Mouse (Mus musculus) monocyte, adult 2 months (primary cell): Measurements from ENCODE around the gene Nup43.
"Not testable (repeated sequence)": the region's sequence is repeated elsewhere in the genome, so short reads cannot be mapped to it uniquely, and the experiment has no call there.

ENCODE experiments used
- DNase-seq, 2 experiments: peaks; one replicate each; pipeline ENCODE4 v3.0.0; 2022; ENCODE audit warnings: low spot score in 2 of 2, low read depth in 1 of 2

The Nup43 gene

DNA sequence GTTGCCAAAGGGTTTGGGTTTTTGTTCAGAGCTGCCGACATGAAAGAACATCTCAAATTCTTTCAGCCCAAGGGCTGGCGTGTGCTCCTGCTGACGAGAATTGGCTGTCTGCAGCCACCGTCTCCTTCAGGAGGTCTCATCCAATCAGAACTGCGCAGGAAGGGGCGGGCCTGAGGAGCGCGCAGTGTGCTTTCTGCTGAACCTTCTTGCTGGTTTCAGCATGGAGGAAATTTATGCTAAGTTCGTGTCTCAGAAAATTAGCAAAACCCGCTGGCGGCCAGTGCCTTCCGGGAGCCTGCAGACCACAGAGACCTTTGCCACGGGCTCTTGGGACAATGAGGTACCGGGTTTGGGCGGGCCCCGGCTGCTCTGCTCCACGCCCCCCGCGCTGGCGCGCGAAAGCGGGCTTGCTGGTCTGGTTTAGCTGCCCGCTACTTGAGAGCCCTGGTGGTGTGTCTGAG lies at the start of gene Nup43:
TSS of gene Nup43 (plus strand) at position 162 of the 461 bp plus-strand sequence.
- DNase-seq: peak; percentile 64 to 76

DNA sequence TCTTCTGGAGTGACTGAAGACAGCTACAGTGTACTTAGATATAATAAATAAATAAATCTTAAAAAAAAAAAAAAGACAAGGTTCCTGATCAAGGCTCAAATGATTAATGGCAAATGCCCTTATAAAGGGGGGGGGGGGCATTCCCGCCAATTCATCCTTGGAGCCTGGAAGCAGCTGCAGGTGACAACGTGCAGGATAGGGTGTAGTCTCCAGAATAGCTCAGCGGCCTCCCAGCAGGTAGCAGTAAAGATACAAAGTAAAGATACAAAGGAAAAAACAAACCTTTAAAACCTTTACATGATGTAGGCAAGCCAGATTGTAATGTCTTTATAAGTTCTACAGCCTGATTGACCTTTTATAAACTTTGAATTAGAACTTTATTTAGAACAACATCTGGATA lies 49.7 kb upstream of the Nup43 start:
- not testable (repeated sequence) for DNase-seq

DNA sequence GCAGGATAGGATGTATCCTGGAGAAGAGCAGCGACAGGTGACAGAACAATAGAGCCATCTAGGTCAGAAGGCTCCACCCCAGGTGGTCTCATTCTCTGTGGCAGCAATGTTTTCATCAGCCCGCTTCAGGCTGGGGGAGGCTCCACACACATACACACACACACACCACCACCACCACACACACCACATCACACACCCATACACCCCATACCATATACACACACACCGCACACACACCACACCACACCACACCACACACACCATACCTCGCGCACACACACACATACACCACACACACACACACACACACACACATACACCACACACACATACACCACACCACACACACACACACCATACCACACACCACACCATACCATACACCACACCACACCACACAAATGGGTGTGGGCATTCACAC lies 47.5 kb upstream of the Nup43 start:
- DNase-seq: no peak

DNA sequence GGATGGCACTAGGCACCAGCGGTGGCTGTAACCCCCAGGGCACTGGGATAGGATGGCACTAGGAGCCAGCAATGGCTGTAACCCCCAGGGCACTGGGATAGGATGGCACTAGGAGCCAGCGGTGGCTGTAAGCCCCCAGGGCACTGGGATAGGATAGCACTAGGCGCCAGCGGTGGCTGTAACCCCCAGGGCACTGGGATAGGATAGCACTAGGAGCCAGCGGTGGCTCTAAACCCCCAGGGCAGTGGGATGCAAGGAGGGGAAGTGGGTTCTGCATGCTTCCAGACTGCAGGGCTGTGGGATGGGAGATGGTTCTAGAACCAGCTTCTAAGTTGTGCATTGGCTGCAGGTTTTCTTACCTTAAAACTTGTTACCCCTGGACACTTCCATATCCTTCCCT lies 46.6 kb upstream of the Nup43 start:
- no peak for DNase-seq

DNA sequence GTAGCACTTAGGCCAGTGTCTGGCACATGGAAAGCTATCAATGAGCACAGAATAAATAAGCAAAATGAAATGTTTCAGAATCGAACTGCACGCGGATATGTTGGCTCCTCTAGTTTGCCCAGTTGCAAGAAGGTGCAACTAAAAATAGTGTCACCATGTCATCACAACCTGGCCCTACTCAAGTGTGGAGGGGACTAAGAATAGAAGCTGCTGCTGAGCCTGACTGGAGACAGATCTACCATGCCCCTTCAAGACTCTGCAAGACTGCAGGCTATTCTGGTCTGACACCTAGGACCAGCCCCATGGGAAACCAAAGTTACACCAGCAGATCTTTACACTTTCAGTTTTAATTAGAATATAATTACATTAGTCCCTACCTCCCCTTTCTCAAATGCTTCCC lies 44.9 kb upstream of the Nup43 start:
- DNase-seq: no peak

DNA sequence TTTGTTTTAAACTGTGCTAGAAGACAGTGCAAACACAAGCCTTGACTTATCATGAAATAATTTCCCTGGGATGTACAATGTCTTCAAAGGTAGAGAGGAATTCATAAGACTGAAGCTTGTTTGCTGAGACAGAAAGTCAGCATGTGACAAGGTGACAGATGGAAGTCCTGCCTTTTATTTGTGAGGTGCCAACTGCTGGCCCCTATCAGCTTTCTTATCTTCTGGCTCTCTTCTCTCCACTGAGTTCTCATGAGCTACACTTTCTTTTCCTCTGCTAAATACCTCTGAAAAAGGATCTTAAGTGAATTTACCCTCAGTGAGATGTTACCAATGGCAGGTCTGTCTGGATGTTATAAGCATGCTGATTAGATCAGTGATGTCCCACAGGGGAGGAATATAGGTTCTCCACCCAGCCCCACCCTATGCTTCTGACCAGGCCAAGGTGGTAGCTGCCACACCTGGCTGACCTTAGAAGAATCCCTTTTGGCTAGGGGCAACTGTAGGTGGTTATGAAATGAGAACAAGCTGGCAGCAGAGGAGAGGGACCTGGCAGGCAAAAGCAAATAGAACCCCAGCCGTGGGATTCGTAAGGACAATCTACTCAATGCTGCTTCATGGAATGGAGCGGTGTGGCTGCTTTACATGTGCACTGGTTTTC lies 43.3 kb upstream of the Nup43 start:
- DNase-seq: no peak

DNA sequence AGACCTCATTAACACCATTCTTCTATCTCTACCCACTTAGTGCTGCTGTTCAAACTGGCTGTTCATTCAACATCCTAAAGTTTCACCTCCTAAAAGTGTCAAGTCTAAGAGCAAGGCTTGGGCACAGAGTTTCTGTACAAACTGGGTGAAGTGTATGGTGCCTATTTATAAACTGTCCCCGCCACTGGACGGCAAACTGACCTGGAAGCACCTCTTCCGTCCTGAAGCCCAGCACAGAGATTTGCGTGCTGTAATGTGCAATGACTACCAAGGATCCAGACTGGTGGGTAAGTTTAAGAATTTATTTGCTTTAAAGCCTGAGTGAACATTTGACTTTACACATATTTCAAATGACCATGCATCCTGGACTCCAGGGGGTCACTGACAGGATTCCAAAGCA lies 38.2 kb upstream of the Nup43 start:
- no peak for DNase-seq

DNA sequence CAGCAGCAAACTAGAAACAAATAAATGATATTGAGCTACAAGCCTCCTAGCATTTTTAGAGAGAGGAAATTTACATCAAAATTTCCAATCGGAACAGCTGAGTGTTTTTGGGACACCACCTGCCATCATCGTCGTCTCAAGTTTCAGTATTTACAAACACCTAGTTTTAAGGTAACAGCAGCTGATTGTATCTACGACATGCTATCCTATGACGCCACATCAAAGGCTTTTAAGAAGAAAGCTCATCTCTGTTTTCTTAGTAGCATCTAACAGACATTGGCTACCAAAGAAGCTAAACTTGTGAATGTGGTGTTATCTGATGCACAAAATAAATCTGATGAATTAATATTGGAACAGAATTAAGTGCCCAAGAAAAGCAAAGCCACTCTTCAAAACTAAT lies 37.0 kb upstream of the Nup43 start:
- no peak for DNase-seq

DNA sequence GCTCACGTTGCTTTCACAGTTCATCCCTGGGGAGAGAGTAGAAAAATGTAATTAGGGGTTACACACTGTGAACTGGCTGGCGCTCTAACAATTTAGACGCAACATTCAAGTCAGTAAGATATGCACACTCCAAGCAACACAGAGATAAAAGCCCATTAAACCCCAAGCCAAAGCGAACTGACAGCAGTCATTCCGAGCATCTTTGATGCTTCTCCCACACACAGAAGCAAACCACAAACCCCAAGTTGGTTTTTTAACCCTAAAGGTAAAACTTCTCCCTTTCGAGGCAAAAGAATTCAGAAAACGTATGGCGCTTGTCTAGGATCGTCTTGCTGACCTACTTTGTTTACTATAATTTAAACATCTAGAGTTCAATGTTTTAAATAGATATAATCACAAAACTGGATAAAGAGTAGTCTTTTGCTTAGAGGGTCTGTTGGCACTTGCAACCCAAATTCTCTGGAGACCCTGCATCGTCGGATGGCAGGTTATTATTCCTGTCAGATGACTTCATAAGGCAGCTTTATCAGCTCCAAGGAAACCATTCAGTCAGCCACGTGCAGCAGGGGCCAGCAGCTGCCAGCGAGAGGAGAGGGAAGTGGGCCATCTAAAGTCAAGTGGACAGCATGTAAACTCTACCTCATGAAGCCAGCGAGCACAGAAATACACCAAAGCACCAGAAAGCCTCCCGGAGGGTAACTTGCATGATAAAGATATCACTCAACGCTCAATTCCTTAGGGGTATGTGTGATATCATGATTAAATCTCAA lies 36.2 kb upstream of the Nup43 start:
- DNase-seq: no peak

DNA sequence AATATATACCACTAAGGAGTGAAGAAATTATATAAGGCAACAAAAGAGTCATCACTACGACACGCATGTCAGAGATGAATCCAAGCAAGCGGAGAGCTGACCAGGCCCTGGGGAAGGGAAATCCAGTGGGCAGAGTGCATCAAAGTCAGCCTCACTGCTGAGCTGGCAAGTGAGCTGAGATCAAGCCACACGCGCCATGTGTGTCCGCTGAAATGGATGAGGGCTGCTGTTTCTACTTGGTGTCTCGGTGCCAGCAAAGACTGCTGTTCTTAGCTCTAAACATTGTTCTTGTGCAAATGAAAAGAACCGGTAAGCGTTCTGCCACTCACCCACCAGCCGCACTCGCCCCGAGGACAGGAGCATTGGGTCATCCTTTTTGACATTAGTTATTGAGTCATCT lies 26.9 kb upstream of the Nup43 start:
- no peak for DNase-seq

DNA sequence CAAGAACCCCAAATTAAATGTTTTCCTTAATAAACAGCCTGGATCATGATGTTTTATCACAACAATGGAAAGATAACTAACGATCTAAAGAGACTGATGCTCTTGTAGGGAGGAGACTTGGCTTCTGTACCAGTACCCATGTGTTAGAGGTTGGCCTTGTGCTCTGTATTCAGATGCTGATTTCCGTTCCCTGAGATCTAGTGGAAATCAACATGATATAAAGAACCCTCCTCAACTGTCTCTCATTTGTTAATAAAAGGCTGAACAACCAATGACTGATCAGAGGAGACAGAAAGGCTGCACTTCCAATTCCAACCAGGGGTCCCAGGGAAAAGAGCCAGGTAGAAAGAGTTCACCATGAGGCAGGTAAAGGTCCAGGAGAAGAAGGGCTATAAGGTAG lies 21.4 kb upstream of the Nup43 start:
- no peak for DNase-seq

DNA sequence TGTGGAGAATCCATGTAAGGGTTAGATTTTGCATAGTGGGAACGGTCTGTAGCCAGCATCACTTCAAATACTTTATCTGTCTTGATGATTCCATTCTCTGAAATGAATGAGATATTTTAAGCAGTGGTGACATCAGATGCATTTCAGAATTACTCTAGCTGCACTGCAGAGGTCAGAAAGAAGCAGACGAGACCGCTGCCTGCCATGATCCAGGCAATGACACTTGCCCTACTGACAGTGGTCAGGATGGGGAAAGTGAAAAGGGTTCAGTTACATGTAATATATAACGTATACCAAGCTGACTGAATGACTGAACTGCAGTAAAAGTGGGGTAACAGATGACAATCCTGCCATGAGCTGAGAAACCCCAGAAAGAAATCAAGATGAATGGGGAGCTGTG lies 18.2 kb upstream of the Nup43 start:
- DNase-seq: no peak

DNA sequence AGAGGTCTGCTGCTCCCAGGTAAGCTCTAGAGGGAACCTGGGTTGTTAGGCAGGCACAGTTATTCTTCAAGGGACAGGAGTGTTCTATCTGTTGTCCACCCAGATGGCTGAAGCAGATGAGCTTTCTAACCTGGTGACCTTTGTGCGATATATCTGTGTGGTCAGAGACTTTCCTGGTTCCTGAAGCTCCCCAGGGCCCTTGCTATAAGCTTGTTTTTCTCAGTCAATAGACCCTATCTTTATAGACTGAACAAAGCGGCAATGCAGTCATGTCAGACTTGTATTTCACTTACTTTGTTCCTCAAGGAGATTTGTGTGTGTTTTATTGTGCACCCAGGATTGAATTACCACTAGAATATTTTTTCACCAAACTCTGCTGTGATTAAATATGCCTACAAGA lies 16.2 kb upstream of the Nup43 start:
- DNase-seq: no peak

DNA sequence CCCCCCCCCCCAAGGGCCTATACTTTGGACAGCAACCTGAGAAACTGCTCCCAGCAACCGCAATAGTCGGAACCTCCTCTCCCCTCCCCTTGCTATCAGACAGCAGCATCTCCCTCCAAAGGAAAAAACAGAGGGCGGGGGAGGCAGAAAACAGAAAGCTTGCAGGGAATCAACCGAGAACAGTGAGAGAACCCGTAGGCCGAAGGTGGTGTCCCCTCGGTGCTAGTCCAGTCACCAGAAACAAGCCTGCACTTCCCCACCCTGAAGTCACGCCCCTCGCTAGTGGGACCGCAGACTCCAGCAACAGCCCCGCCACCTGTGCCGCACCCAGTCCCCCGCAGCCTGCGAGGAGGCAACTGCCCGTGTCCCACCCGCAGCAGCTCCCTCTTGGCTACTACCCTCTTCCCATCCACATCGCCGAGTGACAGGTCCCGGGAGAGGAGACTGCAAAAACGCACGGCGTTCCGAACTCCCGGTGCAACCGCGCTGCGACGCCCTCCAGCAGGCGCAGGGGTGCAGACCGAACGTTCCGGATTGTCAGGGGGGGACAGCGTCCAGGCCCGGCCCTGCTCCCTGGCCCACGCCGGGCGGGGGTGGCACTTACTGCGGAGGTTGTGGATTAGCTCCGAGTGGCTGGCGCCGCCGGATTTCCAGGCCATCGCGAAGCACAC lies 4.7 kb upstream of the Nup43 start:
- DNase-seq: peak in 1 of 2 experiments; percentile 39

DNA sequence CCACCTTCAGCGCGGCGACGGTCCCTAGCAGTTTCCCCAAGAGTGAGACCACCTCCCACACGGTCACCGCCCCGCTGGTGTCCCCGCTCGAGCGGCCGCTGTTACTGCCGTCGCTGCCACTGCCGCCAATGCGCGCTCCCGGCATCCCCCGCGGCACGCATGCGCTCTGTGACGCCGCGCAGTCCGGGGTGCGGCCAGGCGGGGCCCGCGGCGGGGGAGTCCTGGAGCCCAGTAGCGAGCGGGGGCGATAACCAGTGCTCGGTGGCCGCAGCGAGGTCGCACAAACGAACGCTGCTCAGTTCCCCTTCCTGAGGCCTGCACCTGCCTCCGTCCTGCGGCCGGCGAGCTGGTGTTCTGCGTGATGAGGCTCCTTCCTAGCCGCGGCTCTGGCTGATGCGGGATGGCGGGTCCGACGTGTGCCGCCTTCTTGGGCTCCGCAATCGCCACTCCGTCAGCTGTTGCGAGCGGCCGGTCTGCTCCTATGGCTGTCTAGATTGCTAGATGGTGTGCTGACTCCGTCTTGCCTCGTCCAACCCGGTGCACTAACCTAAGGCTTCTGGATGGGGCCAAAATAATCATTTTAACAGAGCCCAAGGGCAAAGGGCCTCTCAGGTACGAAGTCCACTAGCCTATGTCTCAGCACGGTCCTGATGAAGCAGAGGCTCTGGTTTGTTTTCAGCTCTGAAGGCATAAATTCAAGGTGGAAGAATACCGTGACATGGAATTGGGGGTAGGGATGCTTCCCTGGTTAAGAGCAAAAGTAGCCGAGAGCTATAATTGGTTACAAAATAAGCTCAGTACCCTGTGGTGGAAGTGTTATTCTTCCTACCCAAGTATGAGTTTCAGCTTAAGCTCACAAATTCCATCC lies 3.9 kb upstream of the Nup43 start:
- peak; percentile 76 to 79 for DNase-seq

DNA sequence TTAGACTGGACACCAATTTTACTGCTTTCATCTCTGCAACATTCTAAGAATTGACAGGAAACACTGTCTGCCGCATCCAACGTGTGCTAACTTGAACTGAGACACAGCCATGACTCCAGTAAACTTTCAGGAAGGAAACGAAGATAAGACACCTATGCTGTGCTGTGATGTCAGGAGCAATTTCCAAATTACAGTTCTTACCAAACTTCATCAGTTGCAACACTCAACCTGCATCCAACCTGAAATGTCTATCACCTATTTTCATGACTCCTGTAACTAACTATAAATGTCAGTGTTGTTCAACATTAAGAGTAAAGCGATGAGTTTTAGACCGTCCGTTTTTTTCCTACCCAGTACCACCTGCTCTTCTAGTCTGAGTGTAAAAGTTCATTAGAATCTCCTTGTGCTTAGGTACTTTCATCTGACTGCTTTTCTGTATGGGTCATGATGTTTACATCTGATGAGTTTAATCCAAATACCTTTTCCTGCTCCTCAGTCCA lies 3.2 kb upstream of the Nup43 start:
- DNase-seq: no peak

DNA sequence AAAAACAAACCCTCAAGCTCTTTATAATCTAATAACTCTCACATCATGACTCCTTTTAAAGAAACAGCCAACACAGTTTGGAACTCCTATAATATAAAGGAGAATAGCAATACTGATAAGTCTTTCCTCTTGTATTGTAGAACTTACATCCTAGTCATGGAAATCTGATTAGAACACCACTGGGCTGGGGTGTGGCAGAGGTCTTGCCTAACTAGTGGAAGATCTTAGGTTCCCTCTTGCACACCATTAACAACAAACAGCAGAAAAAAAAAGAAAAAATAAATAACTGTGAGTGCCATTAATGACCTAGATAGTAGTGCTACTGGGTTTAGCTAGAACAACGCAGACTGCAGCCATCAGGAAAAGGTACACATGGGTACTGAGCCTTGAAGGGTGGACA lies 2.4 kb upstream of the Nup43 start:
- no peak for DNase-seq

DNA sequence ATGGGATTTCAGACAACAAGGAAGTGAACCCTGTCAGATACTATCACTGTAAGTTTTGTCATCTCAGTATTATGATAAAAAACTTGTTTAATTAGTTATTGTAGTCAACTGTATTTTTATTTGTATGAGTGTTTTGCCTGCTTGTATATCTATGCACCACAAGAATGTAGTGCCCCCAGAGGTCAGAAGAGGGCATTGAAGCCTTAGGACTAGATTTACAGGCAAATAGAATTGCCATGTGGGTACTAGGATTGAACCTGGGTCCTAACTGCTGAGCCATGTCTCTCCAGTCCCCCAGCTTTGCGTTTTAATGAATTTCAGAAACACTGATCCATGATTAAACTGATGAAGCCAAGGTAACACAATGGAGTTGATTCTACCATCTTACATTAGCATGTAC lies 6.4 kb downstream of the Nup43 start:
- no peak for DNase-seq

DNA sequence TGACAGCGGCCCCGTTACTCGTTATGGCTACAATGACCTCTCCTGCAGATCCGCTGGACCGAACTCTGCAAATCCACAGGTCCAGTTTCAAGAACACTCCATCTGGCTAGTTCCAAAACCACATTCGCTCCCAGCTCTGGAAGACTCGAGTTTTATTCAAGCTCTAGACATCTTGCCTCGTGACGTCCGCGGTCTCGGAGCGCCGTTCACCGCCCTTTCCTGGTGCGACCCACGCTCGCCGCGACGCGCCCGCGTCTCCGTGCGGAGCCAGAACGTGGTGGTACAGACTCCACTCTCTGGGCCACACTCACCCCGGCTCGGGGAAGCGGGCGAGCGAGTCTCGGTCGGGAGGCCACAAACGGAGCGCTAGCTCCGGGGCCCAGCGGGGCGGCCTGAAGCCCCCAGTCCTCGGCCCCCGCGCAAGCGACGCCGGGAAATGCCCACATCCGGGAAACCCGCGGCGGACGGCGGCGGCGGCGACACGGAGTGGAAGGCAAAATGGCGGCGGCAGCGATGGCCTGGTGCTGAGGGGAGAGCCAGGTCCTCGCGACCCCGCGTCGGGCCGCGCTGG lies 13.5 kb downstream of the Nup43 start, which contains the start of the genes Pcmt1 and Lats1:
TSS of gene Pcmt1 (minus strand) at position 406 of the 571 bp plus-strand sequence.
TSS of gene Lats1 (plus strand) at position 484 of the 571 bp plus-strand sequence.
- DNase-seq: peak; percentile 44 to 69

DNA sequence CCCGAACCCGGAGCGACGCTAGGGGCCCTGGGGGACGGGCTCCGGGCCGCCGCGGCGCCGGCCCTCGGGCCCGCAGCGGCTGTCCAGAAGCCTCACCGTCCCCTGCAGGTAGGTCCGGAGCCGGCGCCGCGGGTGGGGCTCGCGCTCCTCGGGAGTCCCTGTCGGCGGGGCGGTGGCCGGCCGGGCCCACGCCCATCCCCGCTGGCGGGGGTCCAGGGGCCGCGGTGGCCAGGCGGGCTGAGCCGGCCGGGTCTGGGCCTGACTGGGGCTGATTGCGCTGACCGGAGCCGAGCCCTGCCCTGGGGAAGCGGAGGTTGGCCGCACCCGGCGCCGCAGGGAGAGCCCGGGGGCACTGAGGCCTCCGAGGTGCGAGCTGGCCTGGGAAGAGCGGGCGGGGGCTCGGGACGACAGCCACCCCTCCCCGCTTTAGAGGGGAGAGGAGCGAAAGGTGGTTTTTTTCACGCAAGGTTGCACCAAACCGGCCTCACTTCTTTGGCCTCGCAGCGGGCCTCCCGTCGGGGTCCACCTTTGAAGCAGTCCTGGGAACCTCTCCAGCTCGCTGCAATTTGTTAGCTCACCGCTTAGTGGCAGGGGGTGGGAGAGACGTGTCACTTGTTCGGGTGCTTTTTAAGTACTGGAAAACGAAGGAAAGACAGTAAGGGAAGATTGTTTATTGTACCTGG lies 14.2 kb downstream of the Nup43 start:
- DNase-seq: peak in 1 of 2 experiments; percentile 27
